Mouse (Mus musculus): ENCODE measurements around the gene Tspan4.

DNA sequence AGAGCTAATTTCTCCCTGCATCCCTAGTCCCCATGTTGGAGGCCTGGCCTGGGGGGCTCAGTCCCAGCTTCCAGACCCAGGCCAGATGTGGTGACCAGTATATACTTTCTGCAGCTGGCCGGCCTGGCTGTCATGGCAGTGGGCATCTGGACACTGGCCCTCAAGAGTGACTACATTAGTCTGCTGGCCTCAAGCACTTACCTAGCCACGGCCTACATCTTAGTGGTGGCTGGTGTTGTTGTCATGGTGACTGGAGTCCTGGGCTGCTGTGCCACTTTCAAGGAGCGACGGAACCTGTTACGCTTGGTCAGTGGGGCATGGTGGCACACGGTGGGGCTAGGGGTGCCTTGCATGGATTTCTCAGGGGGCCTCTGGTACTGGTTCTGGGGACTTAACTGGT, 5.7 kb upstream of the Tspan4 start:
- no peak for TF ChIP-seq HCFC1 (IDR thresholded peaks at IDR 0.05; ENCODE audit: borderline replicate concordance, insufficient read depth, low read length)
- no peak for TF ChIP-seq CHD2 (IDR thresholded peaks at IDR 0.05; ENCODE audit: low read depth, low read length)
